Mouse (Mus musculus) cortical plate, adult 2 months (tissue): ENCODE data around the gene Pced1b.

Experiments used
- CTCF ChIP-seq: fragments of 200-500 bp; IDR thresholded peaks from 2 replicates; pipeline ENCODE4 v1.5.1; 2011; ENCODE audit warnings: mild to moderate bottlenecking, control low read depth, low read length; ENCODE audit not compliant: insufficient read depth; ENCODE audit errors: extremely low read depth
- POLR2A ChIP-seq: fragments of 200-500 bp; IDR thresholded peaks from 2 replicates; pipeline ENCODE4 v1.6.1; 2011; ENCODE audit warnings: mild to moderate bottlenecking, low read length, control low read depth; ENCODE audit not compliant: insufficient read depth; ENCODE audit errors: extremely low read depth

- TF ChIP-seq CTCF (no peak), POLR2A (no peak)
Observed at GRCm38 (mm10) chr15:97346413-97346812, 99.5 kb downstream of the Pced1b start.
